Mouse (Mus musculus) kidney, embryonic 14.5 days (tissue): ENCODE data around the gene Lima1. TPM values are rescaled to one million over a fixed set of nuclear protein-coding genes. Genes with fewer than 3 reads are reported as not detected.
A peak's percentile ranks its signal among the peaks of the same experiment; 100 is the strongest.

Experiments
- ATAC-seq: fragments of 200-750 bp; cut with Nextera tagmentation; 2 replicates; pipeline ENCODE4 v1.8.0; 2017; ENCODE audit warnings: moderate number of reproducible peaks, mild to moderate bottlenecking, moderate TSS enrichment, moderate library complexity; ENCODE audit not compliant: low FRiP score, low TSS enrichment
- H3K27ac ChIP-seq: fragments of 300-500 bp; sonication (generic); 2 replicates; pipeline ENCODE4 v1.5.1; 2014; ENCODE audit warnings: low read depth, mild to moderate bottlenecking, low read length, moderate library complexity, mixed read lengths
- H3K27me3 ChIP-seq: fragments of 300-500 bp; sonication (generic); 2 replicates; pipeline ENCODE4 v1.6.1; 2014; ENCODE audit warnings: mild to moderate bottlenecking, low read length; ENCODE audit not compliant: control insufficient read depth, insufficient read depth
- H3K36me3 ChIP-seq: fragments of 300-500 bp; sonication (generic); 2 replicates; pipeline ENCODE4 v1.6.1; 2014; ENCODE audit warnings: low read length, mixed read lengths; ENCODE audit not compliant: control insufficient read depth, insufficient read depth
- H3K4me1 ChIP-seq: fragments of 300-500 bp; sonication (generic); 2 replicates; pipeline ENCODE4 v1.6.1; 2014; ENCODE audit warnings: low read length, mixed read lengths; ENCODE audit not compliant: control insufficient read depth, insufficient read depth
- H3K4me2 ChIP-seq: fragments of 300-500 bp; sonication (generic); replicated peaks from 2 replicates; pipeline ENCODE4 v1.6.1; 2014; ENCODE audit warnings: low read depth, mild to moderate bottlenecking, low read length
- H3K4me3 ChIP-seq: fragments of 300-500 bp; sonication (generic); 2 replicates; pipeline ENCODE4 v1.5.1; 2014; ENCODE audit warnings: mild to moderate bottlenecking, low read length
- H3K9ac ChIP-seq: fragments of 300-500 bp; sonication (generic); 2 replicates; pipeline ENCODE4 v1.6.1; 2014; ENCODE audit warnings: low read depth, mild to moderate bottlenecking, low read length, moderate library complexity
- H3K9me3 ChIP-seq: fragments of 300-500 bp; sonication (generic); 2 replicates; pipeline ENCODE4 v1.6.1; 2016; ENCODE audit warnings: low read length; ENCODE audit not compliant: control insufficient read depth
- WGBS: fragments of 180-500 bp; shearing (Covaris S2); extraction: QIAGEN DNeasy Blood & Tissue Kit; methylation state at CpG from one replicate; pipeline ENCODE4 v1.1.7; 2014; 5-methylcytosine and 5-hydroxymethylcytosine counted together
- polyA plus RNA-seq: library from polyadenylated mRNA; unstranded; fragments of >200 nt; fragmentation: Nextera tagmentation; extraction: Ambion mirVana; gene quantifications from 2 replicates; pipeline ENCODE4 v1.2.1, GENCODE M21; 2014

Lima1 gene
- polyA plus RNA-seq, 1 experiment from 2014 or later: 43.5 TPM

GRCm38 (mm10) chr15:99847937-99848336, 27.3 kb downstream of the Lima1 start:
- 28% methylated on average over 8 of the region's 8 CpGs for WGBS
- H3K9ac ChIP-seq: no peak overlapping the region
- no peak overlapping the region; the same call in 1 of the 2 replicates for H3K27ac ChIP-seq

GRCm38 (mm10) chr15:99847207-99847881, 27.9 kb downstream of the Lima1 start:
- Histone ChIP-seq H3K9ac (no peak overlapping the region), H3K4me3 (no peak overlapping the region), H3K9me3 (no peaks in the 10 kb centered on the region), H3K4me2 (no peak overlapping the region), H3K4me1 (peaks cover 16% of the 10 kb centered on the region; the same call in 1 of the 2 replicates), H3K27me3 (no peaks in the 10 kb centered on the region), H3K36me3 (no peaks in the 10 kb centered on the region), H3K27ac (peak overlapping the region; percentile 60; the same call in 1 of the 2 replicates)
- 34% methylated on average over 13 of the region's 13 CpGs for WGBS
- ATAC-seq: peak; percentile 60; the same call in 1 of the 2 replicates

More at GRCm38 (mm10) chr15:99847937-99848336, 27.3 kb downstream of the Lima1 start:
- H3K9me3 ChIP-seq: no peaks in the 10 kb centered on the region
- no peaks in the 10 kb centered on the region for H3K27me3 ChIP-seq
- peaks cover 16% of the 10 kb centered on the region; the same call in 1 of the 2 replicates for H3K4me1 ChIP-seq
- H3K4me2 ChIP-seq: no peak overlapping the region
- no peak overlapping the region for H3K4me3 ChIP-seq
- ATAC-seq: peak; percentile 62
- no peaks in the 10 kb centered on the region for H3K36me3 ChIP-seq

- Histone ChIP-seq H3K36me3 (no peaks in the 10 kb centered on the region), H3K4me1 (peaks cover 16% of the 10 kb centered on the region; the same call in 1 of the 2 replicates), H3K4me3 (no peak overlapping the region), H3K9ac (no peak overlapping the region), H3K27ac (no peak overlapping the region), H3K4me2 (no peak overlapping the region), H3K9me3 (no peaks in the 10 kb centered on the region), H3K27me3 (no peaks in the 10 kb centered on the region)
- 59% methylated on average over 6 of the region's 6 CpGs for WGBS
- no peak for ATAC-seq
These were observed 28.6 kb downstream of the Lima1 start for GRCm38 (mm10) chr15:99846633-99847032.

- Histone ChIP-seq H3K9me3 (no peaks in the 10 kb centered on the region), H3K4me1 (peaks cover 12% of the 10 kb centered on the region; the same call in 1 of the 2 replicates), H3K9ac (no peak overlapping the region), H3K4me2 (no peak overlapping the region), H3K36me3 (no peaks in the 10 kb centered on the region), H3K4me3 (no peak overlapping the region), H3K27me3 (no peaks in the 10 kb centered on the region), H3K27ac (no peak overlapping the region)
- ATAC-seq: no peak
- WGBS: 66% methylated on average over 3 of the region's 3 CpGs
These were observed 31.4 kb downstream of the Lima1 start for GRCm38 (mm10) chr15:99843856-99844255.

- Histone ChIP-seq H3K9ac (no peak overlapping the region), H3K4me2 (no peak overlapping the region), H3K4me3 (no peak overlapping the region), H3K4me1 (peaks cover 3% of the 10 kb centered on the region; the same call in 1 of the 2 replicates), H3K27me3 (no peaks in the 10 kb centered on the region), H3K36me3 (no peaks in the 10 kb centered on the region), H3K27ac (no peak overlapping the region), H3K9me3 (no peaks in the 10 kb centered on the region)
- 0 out of 2 replicates have a peak, but pooled peaks have one; percentile 43 for ATAC-seq
- WGBS: 74% methylated on average over 2 of the region's 2 CpGs
These were observed 35.3 kb downstream of the Lima1 start for GRCm38 (mm10) chr15:99839910-99840309.

- Histone ChIP-seq H3K36me3 (no peaks in the 10 kb centered on the region), H3K4me3 (no peak overlapping the region), H3K9me3 (no peaks in the 10 kb centered on the region), H3K9ac (no peak overlapping the region), H3K27ac (no peak overlapping the region), H3K27me3 (no peaks in the 10 kb centered on the region), H3K4me1 (peaks cover 3% of the 10 kb centered on the region; the same call in 1 of the 2 replicates), H3K4me2 (no peak overlapping the region)
- 73% methylated on average over 13 of the region's 13 CpGs for WGBS
- ATAC-seq: no peak
These were observed 36.0 kb downstream of the Lima1 start for GRCm38 (mm10) chr15:99839165-99839840.

GRCm38 (mm10) chr15:99837561-99837960, 37.7 kb downstream of the Lima1 start:
- Histone ChIP-seq H3K27me3 (no peaks in the 10 kb centered on the region), H3K4me1 (peaks cover 3% of the 10 kb centered on the region; the same call in 1 of the 2 replicates), H3K36me3 (no peaks in the 10 kb centered on the region), H3K4me2 (no peak overlapping the region), H3K9me3 (no peaks in the 10 kb centered on the region), H3K27ac (no peak overlapping the region), H3K9ac (no peak overlapping the region), H3K4me3 (no peak overlapping the region)
- WGBS: 78% methylated on average over 7 of the region's 7 CpGs
- no peak for ATAC-seq

- H3K4me2 ChIP-seq: no peak overlapping the region
- H3K4me3 ChIP-seq: no peak overlapping the region
- no peak overlapping the region for H3K27ac ChIP-seq
- 0 out of 2 replicates have a peak, but pooled peaks have one; percentile 49 for ATAC-seq
- no peaks in the 10 kb centered on the region for H3K36me3 ChIP-seq
- no peaks in the 10 kb centered on the region for H3K27me3 ChIP-seq
- peaks cover 3% of the 10 kb centered on the region; the same call in 1 of the 2 replicates for H3K4me1 ChIP-seq
- 65% methylated on average over 9 of the region's 9 CpGs for WGBS
- H3K9me3 ChIP-seq: no peaks in the 10 kb centered on the region
- H3K9ac ChIP-seq: no peak overlapping the region
These were observed 40.1 kb downstream of the Lima1 start for GRCm38 (mm10) chr15:99835191-99835590.

GRCm38 (mm10) chr15:99834681-99835080, 40.6 kb downstream of the Lima1 start:
- WGBS: 73% methylated on average over 3 of the region's 3 CpGs
- Histone ChIP-seq H3K9me3 (no peaks in the 10 kb centered on the region), H3K27ac (no peak overlapping the region), H3K4me1 (peaks cover 3% of the 10 kb centered on the region; the same call in 1 of the 2 replicates), H3K36me3 (no peaks in the 10 kb centered on the region), H3K4me3 (no peak overlapping the region), H3K9ac (no peak overlapping the region), H3K4me2 (no peak overlapping the region), H3K27me3 (no peaks in the 10 kb centered on the region)
- no peak for ATAC-seq
